Mouse (Mus musculus) brain, adult 2 months (tissue): Measurements from ENCODE around the gene Pgs1.

Source experiments
- DNase-seq: peaks from one replicate; pipeline ENCODE4 v3.0.0; 2011; ENCODE audit warnings: low read depth, low spot score

Pgs1 gene

DNA sequence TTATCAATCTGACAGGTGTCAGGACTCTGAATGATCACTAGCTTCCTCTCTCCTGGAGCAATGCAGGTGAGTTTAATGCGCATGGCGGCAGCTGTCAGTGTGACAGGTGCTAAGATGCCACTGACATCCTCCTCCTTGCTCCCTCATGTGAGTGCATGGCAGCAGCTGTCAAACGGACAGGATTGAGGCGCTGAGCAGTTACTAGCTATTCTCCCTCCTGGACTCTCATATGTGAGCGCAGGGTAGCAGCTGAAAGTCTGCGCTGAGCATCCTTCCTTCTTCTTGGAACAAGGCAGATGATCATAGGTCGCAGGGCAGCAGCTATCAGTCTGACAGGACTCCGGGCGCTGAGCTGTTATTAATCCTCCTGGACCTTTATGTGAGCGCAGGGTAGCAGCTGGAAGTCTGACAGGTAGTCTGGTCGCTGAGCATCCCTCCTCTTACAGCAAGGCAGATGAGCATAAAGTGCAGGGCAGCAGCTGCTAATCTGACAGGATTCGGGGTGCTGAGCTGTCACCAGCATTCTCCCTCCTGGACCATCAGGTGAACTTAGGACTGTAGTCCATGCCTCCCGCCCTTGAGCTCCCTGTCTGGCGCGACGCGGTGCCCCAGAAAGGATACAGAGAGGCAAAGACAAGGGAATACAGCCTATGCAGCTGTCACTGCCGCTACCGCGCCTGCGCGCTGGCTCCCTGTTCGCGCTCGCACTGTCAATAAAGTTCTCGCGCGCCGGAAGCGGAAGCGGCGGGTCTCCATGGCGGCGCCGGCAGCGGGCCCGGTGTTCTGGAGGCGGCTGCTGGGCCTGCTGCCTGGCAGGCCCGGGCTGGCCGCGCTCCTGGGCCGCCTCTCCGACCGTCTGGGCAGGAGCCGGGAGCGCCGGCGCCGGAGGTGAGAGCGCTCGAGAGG, at the start of gene Pgs1:
Gene Pgs1 (plus strand): TSS at position 167 of the 906 bp plus-strand sequence.
- peak; percentile 96 for DNase-seq

DNA sequence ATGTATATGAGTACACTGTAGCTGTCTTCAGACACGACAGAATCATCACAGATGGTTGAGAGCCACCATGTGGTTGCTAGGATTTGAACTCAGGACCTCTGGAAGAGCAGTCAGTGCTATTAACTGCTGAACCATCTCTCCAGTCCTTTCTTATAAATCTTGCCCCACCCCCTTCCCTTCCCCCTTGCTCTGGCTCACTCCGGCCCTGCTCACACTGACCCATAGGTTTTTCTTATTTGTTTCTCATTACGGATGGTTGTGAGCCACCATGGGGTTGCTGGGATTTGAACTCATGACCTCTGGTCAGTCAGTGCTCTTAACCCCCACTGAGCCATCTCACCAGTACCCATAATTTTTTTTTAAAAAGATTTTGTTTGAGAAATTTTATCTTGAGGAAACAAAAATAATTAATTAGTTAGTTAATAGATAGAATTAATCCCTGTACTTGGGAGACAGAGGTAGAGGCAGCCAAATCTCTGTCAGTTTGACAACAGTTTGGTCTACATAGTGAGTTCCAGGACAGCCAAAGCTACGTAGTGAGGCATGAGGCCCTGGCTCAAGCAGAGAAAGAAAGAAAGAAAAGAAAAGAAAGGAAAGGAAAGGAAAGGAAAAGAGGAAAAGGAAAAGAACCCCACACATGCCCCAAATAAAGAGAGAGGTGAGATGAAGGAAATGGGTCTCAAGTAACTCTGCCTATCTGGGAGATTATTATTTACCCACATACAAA, 46.9 kb upstream of the Pgs1 start:
- DNase-seq, result no peak

DNA sequence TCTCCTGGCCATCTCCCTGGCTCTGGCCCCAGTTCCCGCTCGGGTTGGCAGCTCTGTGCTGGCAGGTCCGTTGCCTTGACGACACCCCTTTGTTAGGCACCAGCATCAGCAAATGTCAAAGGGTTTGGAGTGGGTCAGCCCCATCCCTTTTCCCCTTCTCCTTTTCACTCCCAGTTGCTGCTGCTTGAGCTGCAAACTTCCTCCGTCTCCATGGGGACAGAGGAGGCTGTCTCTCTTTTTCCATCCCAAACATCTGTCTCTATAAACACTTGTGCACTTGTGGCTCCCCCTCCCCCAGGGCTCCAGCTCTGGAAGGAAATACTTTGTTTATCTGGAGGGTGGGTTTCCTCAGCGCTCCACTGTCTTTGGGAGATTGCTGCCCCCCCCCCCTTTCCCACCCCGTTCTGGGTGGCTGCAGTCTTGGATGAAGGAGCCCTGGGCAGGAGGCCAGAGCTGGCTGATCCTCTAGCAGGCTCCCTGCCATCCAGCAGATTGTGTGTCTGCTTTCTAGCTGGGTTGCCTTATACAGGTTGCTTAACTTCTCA, 46.3 kb upstream of the Pgs1 start:
- DNase-seq, result peak; percentile 87

DNA sequence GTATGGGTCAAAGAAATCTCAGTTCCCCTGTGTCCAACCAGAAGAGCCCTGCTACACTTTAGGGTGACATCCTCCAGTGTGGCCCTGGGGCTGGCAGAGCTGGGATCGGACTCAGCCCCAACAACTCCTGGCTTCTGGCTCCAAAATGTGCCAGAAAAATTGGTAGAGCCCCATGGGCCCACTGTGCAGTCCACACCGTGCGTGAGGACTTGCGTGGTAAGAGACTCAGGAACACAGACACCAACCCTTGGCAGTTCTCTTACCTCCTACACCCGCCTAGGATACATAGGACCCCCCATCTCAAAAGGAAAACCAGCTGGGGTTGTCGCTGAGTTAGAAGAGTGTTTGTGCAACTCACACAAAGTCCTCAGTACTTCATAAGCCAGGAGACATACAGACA, 45.2 kb upstream of the Pgs1 start:
- no peak for DNase-seq

DNA sequence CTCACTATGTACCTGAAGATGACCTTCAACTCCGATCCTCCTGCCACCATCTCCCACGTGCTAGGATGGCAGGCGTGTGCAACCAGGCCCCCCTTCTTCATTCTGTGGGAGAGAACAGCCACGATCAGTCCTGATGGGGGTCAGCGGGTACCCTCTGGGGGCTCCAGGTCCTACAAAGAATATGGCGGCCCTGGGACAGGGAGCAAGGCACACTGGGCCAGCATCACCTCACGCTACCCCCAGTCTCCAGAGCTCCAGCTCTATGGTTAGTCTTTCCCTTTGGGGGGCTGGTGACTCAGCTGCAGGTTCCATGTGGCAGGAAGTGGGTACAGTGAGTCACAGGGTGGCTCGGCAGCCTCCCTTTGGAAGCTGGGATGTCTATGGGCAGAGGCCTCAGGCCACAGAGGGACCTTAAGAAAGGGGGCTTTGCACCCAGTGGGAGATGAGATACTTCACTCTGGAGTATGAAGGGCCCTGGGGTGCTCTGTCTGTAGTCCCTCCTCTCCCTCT, 44.7 kb upstream of the Pgs1 start:
- no peak for DNase-seq

DNA sequence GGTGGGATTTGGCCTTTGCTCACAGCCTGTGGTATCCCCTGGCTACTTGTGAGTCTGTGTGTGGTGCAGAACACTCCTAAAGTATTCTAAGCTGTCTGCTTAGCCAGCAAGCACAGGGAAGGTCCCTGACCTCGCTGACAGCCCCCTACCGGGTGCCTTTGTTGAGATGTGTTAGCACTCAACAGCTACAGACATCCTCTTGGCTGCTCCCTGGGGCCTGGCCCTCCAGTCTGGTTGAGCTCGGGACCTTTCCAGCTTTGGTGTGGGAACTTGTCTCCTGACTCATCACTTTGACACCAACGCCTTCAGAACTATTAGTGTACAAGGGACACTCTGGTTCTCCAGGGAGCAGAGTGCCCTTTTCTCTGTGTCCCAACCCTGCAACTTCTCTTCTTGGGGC, 44.2 kb upstream of the Pgs1 start:
- no peak for DNase-seq

DNA sequence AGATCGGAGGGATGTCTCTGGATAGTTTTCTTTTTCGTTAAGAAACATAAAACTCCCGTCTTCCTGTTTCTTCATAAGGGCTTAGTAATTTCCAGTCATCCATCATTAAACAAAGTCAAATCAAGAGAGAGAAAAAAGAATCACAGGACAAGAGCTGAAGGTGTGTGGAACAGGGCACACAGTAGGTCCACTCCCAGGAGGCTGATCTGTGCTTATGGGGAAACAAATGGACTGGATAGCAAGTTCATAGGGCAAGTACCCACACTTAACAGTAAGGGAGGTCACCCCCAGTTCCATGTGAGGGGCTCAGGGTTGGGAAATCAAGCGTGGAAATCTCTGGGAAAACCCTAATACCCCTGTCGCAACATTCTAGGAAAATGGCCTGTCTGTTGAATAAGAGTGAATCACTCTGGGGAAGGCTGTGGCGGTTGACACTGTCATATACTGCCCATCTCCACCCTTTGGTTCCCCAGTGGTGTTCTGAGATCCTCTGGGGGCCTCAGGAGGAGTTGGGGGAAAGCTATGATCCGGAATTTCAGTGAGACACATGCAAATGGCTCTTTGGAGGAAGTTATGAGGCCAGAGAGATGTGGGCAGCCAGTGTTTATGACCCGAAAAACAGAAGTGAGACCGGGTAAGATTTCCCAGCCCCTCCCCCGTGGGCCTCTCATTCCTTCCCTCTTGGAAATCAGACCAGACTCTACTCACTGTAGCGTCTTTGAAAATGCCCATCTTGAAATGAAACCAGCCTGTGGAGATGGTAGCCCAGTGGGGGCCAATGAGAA, 39.7 kb upstream of the Pgs1 start:
- DNase-seq, result no peak

DNA sequence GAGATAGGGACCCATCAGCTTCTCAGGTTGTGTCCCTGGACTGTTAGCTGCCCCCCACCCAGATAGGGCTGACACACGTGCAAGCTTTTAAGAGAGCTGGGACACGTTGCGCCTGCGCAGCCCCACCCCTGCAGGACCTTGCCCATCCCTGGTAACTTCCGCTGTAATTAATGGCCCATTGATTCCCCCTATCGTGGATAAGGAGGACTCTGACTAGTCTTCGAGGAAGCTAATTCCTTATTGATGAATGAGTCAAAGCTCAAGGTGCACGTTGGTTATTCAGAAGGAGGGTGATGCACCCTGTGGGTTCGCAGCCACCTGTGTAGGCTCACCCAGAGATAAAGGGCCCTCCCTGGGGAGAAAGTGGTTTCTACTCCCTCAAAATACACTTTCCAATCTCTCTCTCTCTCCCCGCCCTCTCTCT, 39.1 kb upstream of the Pgs1 start:
- DNase-seq, result no peak

DNA sequence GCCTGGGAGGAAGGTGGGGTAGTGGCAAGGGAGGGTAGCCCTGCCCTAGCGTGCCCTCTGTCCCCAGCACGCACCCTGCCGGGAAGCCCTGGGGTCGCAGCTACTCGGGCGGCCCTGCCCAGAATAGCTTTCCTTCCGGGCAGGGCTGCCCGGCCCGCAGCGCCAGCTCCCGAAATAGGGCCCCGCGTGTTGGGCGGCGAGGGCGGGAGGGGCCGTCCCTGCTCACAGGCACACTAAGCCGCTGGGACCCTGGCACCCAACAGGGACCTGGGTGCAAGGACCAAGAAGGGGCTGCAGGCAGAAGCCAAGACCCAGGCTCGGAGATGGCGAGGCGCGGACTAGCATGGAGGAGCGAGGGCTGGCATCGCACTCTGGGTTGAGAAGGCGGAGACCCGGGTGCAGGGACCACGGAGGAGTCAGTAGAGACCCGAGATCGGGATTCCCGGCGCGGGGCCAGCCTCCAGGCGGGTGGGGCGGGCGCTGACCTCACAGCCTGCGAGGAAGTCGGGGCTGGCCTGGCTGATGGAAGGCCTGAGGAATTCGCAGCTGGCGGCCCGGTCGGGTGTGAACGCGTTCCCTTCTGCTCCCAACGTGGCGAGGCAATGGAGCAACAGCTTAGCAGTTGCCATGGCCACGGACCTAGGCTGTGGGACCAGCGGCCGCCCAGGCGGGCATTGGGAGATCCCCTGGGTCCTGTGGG, 36.5 kb upstream of the Pgs1 start:
- DNase-seq, result no peak

DNA sequence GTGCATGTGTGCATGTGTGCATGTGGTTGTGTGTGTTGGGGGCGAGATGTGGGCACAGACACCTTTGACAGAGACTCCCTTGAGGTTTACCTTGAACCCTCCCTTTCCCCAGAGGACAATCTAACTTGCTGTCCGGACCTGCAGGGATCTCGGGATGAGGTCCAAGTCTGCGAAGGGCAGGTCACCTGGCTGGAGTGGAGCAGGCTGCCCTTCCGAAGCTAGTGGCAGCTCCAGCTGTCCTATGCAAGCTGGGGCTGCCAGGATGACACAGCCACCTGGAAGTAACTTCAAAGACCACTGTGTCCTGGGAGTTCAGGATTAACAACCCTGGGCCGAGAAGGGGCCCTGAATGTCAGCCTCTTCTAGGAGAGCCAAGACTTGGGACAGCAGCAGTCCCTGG, 34.7 kb upstream of the Pgs1 start:
- DNase-seq, result no peak

DNA sequence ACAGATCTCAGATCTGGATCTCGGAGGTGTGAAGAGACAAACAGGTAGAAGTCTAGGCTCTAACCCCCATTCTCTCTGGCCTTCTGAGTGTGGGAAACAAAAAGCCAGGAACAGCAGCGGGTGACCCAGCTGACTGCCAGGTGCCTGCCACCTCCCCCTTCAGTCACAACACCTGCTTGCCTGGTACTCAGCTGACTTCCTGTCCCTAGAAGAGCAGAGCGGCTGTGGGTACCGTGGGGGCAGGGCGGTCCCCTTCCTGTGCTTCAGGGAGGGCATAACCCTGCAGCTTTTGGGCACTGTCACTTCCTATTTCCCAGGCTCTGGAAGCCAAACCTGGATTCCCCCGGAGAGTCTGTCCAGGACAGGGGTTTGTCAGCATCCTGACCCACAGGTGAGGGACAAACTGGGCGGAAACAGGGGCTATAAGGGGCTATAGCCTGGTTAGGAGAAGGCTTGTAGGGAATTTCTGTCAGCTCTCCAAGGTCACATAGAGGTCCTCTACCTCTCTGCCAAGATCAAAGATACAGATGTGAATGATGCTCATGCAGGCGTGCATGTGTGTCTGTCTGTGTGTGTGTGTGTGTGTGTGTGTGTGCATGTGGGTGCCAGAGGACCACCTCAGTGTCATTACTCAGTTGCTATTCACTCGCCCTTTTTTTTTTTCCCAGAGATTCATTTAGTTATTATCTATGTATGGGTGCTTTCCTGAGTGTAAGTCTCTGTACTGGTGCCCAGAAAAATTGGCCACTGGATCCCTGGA, 33.7 kb upstream of the Pgs1 start:
- no peak for DNase-seq

DNA sequence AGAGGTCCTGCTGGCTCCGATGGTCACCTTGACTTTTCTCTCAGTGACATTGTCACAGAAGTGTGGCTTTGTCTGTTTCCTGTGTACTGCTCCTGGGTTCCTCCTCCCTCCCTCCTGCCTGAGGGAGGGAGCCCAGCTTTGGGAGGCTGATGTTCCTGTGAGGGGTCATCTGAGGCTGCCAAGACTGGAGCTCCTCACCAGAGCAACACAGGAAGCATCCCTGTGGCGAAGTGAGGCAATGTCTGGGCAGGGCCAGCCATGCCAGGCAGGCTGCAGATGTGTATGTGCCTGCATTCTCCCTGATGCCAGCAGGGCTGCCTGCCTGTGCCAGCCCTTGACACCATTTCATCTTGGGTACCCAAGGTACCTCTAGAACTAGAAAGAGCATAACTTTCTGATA, 32.0 kb upstream of the Pgs1 start:
- peak; percentile 63 for DNase-seq

DNA sequence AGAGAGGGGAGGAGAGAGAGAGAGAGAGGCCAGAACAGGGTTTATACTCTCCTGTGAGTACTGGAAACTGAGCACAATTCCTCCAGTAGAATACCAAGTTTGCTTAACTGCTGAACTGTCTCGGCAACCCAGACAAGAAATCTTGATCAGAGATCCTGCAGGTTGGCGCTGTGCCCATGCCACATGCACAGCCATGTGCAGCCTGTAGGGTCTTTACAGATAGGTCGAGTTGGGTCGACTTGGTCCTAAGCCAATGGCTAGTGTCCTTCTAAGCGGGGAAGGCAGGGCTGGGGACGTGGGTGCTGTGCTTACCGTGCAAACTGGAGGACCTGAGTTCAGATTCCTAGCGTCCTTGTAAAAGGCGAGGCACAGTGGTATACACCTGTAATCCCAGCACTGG, 31.3 kb upstream of the Pgs1 start:
- no peak for DNase-seq

DNA sequence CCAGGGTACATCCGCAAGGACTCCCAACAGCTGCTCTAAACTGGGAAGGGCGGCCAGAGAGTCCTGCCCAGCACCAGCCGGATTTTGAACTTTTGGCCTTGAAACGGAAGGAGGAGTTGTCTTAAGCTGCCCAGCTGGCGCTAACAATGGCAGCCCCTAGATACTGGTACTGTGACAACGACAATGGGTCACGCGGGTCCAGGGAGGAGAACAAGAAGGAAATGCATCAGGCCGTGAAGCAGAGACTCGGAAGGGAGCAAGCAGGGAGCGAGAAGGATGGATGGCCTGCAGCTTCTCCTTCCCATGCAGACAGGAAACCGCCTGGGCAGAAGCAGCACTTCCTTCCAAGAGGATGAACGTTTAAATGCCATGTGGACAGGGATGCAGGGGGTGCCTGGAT, 30.5 kb upstream of the Pgs1 start:
- no peak for DNase-seq

DNA sequence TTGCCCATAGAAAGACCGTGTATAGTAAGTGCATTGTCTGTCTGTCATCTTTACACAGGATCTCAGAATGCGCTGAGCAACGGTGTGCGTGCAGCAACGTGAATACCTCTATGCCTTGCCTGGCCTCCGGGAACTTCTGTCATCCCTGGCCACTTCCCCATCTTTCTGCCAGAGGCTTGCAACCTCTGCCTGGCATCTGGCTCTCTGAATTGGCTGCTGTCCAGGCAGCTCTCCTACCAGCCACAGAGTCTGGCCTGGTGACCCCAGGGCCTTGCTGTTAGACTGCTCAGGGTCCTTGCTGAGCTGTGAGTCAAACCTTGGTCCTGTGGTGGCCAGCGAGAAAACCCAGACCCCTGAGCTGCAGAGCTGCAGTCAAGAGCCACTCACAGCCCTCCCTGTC, 27.9 kb upstream of the Pgs1 start:
- no peak for DNase-seq

DNA sequence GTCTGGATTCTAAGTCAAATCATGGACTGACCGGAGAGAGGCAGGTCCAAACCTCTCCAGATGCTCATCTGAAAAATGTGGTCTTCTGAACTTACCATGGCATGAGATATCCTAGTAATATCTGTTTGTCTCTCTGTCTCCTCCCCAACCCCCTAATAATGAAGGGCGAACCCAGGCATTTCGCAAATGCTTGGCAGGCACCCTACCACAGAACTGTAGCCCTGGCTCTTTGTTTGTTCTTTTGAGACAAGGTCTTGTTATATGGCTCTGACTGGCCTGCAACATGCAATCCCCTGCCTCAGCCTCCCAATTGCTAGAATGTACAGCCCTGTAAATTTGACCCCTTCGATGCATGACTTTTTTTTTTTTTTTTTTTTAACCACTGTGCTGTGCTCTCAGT, 26.9 kb upstream of the Pgs1 start:
- DNase-seq, result no peak

DNA sequence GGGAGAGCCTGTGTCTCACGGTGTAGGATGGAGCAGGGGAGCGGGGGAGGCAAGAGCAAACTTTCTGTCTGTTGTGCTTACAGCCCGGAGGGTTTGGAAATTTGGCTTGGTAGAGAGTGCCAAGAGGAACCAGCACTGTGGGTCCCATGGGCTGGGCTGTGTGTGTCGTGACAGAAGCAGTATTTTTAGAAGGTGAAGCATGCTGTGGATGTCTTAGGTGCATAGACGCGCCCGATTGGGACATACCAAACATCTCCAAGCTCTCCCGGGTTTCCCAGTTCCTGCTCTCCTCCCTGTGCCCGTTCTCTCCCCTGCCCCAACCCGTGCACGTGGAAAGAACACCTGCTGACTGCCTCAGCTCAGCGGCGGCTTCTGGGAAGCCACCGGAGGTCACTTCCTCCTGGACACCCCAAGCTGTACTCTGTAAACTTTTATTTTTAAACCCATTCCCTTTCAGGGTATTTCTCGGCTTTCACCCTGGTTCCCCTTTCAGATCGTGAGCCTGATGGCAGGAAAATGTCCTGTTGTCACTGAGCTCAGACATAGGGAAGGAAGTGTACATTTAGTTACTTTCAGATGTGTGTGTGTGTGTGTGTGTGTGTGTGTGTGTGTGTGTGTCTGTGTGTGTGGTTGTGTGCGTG, 26.2 kb upstream of the Pgs1 start:
- DNase-seq, result no peak

DNA sequence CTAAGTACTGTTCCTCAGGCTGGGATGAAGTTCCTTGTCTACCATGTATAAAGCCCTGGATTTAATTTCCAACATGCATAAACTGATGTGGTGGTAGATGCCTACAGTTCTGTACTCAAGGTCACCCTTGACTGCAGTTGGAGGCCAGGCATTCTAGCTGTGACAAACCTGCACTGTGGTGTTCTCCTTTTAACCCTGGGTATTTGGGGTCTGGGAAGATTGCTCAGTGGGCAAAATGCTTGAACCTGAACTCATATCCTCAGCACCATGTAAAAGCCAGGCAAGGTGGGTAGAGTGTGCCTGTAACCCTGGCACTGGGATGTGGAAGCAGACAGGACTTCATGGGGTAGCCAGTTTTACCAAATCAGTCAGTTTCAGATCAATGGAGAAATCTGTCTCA, 25.5 kb upstream of the Pgs1 start:
- no peak for DNase-seq

DNA sequence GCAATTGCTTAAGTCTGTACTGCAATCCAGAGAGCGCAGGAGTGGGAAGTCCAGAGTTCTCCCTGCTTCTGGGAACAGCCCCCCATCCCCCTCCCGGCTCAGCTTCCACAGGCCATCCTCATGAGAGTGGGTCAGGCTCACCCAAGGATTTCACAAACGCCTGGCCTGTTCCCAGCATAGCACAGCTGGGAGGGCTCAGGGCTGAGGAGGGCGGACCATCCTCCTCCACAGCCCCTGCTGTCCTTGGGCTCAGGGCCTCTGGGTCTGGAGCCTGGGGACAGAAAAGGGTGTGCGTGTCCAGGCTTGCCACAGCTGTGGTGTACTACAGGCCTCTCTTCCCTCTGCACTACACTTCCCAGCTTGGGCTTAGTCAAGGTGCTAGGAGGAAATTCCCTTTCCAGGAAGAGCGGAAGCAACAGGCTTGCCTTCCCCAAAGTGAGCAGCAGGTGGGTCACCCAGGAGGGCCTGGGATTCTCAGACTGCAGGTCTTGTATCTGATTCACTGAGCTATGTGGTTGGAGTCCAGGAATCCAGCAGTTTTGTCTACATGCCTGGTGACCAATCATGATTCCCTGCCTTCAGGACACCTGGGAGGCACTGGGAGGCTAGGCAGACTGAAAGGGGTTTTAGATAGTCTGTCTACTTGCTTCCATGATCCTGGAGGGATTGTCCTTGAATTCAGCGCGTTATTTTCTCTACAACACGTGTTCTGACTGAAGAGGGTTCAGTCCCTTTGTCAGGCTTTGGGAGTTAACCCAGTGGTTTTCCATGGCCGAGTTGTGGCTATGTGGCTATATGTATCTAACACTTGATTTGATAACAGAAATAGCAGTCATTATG, 23.6 kb upstream of the Pgs1 start:
- no peak for DNase-seq
